Mouse (Mus musculus): ENCODE measurements around the gene Stxbp5l. TPM values are rescaled to one million over a fixed set of nuclear protein-coding genes. Genes with fewer than 3 reads are reported as not detected.
A peak's percentile ranks its signal among the peaks of the same experiment; 100 is the strongest.
"Not testable (repeated sequence)": the region's sequence is repeated elsewhere in the genome, so short reads cannot be mapped to it uniquely, and the experiment has no call there.

Gene Stxbp5l
- total RNA-seq (2021), result 10 to 100 TPM; 32.9 to 37.9 TPM

DNA sequence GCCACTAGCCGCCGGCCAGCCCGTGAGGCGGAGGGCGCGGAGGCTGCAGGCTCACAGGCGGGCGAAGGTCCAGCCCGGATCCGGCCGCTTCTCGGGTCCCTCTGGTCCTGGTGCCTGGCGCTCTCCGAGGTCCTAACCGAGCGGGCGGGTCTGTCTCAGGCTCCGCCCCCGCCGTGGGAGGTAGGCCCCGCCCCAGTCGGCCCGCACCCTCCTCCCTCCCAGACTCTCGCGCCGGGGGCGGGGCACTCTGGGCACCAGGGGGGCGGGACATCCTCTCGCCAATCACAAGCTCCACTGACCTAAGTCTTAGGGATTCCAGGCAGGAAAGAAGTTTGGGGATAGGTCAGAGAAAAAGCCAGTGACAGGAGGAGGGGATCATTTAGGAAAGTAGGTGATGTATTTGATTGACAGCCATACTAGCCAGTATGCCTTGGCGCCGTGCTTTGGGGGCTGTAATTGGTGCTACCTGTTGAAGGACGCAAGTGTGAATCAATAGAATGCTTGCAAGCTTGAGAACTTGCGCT is at the start of gene Stxbp5l:
TSS of gene Stxbp5l (minus strand) at position 142 of the 524 bp plus-strand sequence.
- intact Hi-C loops (cut with DNase I), result loop anchor here (10.0 kb wide), 1 partner anchor 110 kb away; no protein-coding TSS in a partner anchor
- peak; percentile 98 for DNase-seq

DNA sequence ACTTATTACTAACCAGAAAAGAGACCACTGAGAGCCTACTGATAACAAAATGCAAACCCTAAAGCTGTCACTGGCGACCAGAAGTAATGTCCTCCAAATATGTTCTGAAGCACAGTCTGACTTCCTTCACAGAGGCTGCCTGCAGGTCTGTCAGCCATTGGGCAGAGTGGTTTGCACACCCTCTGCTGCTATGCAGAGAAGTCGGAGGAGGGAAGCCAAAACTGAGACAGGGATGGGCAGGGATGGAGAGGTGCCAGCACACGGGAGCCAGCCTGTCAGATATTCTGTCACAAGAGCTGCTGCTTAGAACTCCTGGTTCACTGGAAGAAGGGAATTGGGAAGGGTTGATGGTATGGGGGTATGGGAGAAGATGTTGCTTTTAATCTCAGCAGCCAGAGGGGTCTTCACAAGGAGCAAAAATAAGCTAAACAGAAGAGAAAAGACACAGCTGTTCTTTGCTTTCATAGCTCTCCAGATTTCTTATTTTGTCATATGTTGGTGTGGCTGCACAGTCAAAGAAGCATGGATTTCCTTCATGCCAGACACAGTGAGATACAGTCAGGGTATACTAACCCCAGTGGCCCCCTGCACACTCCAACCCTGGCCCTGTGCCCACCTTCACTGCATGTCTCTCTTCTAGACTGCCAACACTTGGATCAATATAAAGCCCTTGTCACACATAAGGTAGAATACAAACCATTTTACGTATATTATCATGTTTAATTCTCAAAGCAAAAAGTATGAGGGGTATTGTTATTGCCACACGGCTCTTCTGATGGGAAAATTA is 48.8 kb upstream of the Stxbp5l start:
- peak; percentile 67 for DNase-seq
- intact Hi-C loops (cut with DNase I), result no loop called here

DNA sequence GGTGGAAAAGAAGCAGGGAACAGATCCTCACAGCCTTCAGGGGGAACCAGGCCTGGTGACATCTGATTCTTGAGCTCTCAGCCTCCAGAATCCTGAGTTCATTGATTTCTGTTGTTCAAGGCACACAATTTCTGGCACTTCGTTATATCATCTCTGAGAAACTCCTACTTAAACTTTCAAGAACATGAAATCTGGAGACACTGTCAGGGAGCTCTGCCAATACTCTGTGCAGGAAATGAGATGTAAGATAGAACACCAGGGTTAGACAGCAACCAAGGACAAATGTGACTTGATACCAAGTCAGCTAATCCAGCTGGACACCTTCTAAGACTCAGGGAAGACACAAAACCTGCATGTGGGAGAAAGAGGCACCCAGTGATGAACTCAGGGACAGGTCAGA is 40.7 kb upstream of the Stxbp5l start:
- intact Hi-C loops (cut with DNase I), result no loop called here
- DNase-seq, result no peak

DNA sequence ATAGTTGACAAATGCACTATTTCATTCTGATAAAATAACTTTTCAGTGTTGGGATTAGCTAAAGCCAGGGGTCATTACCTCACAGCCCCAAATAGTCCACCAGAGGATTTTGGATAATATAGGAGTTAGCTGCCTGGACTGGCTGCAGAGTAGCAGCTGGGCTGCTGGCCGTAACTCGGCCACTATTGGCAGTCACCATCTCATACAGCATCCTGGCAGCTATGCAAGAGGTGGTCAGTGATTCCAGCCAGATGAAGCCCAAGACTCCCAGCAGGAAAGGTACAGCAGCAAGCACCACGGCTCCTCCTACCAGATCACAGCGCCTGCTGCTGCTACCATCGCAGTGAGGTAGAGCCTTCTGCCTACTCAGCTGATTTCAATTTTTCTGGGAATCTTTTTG is 38.1 kb upstream of the Stxbp5l start:
- peak; percentile 81 for DNase-seq
- intact Hi-C loops (cut with DNase I), result no loop called here

DNA sequence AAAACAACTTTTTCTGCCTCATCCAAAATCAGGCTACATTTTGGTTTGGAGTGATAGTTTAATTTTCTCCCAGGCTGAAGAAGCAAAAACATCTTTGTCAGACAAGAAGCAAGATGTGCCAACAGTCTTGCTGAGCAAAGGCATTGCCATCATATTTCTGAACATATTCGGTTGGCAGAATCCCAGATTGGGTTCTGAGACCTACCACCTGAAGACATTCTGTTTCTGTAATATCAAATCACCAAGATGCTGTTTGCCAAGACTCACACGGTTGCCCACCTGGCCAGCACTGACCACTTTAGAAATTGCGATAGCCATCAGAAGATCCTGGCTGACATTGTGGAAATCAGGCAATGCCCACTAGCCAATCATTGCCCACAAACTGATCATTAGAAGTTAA is 37.1 kb upstream of the Stxbp5l start:
- intact Hi-C loops (cut with DNase I), result no loop called here
- peak; percentile 27 for DNase-seq

DNA sequence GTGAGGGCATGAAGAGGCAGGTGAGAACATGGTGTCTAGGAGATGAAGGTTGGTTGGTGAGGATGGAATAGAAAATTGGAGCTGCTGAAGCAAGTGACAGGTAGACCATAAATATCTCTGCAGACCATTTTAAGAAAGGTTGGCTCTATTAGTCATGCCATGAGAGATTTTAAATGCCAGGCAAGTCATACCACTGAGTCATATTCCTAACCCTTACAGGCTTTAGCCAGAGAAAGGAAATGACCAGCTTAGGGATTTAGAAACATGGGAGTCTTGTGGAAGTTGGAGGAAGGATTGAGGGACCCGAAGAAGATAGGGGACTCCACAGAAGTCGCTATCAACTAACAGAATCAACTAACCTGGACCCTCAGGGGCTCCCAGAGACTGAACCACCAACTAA is 35.8 kb upstream of the Stxbp5l start:
- no peak for DNase-seq
- intact Hi-C loops (cut with DNase I), result no loop called here

DNA sequence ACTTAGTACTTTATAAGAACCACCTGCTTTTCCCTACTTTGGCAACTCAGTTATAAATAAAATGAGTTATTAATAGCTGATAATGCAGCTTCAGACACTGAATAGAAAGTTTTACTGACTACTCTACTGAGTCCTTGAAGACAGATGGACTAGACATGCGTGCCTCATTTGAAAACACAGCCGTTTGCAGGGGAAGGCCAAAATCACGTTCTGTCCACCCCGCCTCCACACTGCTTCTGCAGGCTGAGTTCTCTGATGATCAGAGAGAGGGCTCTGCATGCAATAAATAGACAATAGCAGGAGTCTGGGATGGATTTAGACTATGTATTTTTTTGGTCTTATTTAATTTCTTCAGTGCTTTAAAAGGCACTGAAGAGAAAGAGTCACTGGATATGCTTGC is 20.8 kb upstream of the Stxbp5l start:
- intact Hi-C loops (cut with DNase I), result no loop called here
- DNase-seq, result no peak

DNA sequence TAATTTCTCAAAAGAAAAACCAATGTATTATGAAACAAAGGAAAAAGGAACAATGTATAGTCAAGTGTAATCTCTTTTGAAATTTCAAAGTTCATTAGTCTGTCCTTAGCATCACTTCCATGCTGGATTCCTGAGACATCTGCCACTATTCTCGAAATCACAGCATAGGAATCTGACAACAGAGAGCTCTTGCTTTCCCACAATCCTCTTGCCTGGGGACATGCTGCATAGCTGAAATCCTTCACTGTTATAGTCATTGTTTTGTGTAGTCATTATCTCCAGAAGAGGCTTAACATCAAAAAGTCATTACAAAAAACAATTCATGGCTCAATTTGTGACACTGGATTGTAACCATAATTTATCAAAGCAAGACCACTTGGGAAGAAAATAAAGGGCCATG is 20.2 kb upstream of the Stxbp5l start:
- intact Hi-C loops (cut with DNase I), result no loop called here
- DNase-seq, result no peak

DNA sequence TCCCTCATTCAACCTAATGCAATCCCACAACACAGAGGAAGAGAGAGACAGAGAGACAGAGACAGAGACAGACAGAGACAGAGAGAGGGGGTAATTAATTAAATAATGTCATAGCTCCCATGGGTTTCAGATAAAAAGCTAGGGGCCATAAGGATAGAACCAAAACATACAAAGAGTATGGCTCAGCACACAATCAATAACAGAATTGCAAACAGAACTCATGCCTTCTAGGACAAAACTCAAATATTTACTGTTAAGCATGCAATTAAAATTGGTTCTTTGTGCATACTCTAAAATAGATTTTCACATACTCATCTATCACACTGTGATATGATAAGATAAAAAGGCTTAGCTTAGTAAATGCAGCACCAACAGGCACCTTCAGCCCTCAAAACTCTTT is 5.2 kb upstream of the Stxbp5l start:
- intact Hi-C loops (cut with DNase I), result loop anchor here (10.0 kb wide), 1 partner anchor 105 kb away; no protein-coding TSS in a partner anchor
- DNase-seq, result no peak

DNA sequence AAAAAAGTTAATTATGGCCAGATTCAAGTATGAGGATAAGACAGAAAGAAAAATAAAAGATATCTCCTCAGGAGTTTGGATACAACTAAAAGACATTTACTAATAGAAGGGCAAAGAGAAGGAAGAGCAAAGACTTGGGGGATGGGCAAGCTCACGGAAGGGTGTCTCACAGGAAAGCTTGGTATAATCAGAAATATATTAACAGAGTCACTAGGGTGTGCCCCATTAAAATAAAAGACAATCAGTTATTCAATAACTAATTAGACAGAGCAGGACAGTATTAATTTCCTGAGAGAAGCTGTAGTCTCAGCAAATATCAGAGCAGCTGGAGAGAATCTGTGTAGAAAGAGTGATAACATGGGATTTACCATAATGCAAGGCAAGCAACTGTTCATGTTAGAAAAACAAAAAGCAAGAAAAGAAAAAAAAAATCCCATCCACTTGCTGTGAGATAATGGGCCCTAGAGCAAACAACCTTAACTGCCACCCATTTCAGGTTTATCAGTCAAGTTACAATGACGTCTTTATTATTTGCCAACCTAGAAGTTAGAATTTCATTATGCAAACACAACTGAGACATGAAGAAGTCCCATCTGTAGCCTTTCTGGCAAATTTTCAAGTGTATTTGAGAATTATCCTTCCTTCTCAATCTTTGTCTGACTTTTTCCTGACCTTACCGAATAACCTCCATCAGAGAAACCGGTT is 4.6 kb upstream of the Stxbp5l start:
- intact Hi-C loops (cut with DNase I), result loop anchor here (10.0 kb wide), 1 partner anchor 105 kb away; no protein-coding TSS in a partner anchor
- DNase-seq, result no peak

DNA sequence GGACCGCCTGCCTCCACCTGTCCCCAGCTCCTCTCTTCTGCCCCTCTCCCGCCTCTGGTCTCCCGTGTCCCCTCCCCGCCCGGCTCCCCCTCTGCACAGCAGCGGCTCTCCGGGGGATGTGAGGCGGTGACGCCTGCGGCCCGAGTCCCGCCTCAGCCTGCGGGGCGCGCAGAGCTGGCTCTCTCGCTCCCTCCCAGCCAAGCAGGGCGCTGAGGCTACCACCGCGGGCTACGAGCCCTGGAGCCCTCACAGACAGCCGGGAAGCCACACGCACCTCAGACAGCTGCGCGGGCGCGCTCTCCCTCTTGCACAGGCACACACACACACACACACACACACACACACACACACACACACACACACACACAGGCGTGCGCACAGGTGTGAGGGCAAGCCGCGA is 393 bp downstream of the Stxbp5l start:
- peak; percentile 49 for DNase-seq
- intact Hi-C loops (cut with DNase I), result loop anchor here (10.0 kb wide), 1 partner anchor 110 kb away; no protein-coding TSS in a partner anchor

DNA sequence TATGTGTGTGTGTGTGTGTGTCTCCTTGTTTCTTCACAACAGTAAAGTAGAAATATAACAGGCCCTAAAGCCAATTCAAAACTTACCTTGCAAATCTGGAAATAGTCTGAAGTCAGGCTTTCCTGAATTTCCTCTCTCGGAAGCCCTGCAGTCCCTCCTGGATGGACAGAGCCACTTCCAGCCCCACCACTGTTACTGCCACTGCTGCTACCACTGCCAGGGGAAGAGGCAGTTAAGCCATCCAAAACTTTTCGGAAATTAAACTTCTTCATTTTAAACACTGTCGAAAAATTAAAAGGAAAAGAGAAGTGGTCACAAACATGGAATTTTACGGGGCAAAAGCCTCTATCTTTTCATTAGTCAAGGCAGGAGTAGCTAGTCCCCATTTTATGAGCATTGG is 1.3 kb downstream of the Stxbp5l start:
- DNase-seq, result no peak
- intact Hi-C loops (cut with DNase I), result loop anchor here (10.0 kb wide), 1 partner anchor 111 kb away; no protein-coding TSS in a partner anchor

DNA sequence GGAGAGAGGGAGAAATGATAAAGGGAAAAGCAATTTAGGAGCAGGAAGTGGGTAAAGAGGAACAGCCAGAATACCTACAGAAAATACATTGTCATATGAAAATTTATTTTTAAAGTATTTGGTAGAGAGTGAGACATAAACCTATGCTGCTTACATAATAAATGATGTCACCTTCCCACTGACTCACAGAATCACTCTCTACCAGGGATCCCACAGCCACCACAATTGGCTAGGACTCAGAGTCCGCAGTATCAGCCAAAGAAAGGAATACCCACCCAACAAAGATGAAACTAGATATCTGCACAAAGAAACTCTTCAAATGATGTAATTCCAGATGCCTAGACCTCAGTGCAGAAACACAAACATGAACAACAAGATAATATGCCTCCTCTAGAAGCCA is 12.0 kb downstream of the Stxbp5l start:
- DNase-seq, result no peak
- intact Hi-C loops (cut with DNase I), result no loop called here

DNA sequence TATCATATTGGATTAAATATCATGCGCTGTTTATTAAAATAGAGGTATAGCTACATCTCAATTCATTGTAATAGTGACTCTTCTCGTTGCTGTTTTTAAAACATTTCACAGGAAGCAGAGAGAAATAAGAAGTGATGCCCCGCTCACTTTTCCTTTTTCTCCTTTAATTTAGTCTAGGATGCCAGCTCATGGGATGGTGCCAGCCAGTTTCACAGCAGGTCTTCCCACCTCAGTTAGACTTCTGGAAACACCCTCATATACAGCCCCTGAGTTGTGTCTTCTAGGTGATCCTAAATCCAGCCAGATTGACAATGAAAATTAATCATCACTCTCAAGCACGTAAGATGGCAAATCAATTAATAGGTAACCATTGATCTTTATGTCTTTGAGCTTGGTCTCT is 17.3 kb downstream of the Stxbp5l start:
- intact Hi-C loops (cut with DNase I), result no loop called here
- DNase-seq, result peak; percentile 14

DNA sequence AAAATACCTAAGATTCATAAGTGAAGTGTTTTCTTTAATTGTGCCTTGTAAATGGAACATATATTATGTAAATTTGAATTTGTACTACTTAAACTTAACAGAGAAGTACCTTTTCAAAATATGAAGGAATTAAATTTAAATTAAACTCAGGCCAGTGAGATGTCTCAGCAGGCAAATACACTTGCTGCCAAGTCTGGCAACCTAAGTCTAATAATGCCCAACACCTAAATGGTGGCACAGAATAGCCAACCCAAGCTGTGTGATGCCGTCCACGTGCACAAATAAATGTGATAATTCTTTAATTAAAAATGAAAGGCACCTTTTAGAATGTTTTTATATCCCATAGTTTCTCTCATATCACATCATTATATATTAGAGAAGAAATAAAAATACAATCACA is 20.8 kb downstream of the Stxbp5l start:
- no peak for DNase-seq
- intact Hi-C loops (cut with DNase I), result no loop called here

DNA sequence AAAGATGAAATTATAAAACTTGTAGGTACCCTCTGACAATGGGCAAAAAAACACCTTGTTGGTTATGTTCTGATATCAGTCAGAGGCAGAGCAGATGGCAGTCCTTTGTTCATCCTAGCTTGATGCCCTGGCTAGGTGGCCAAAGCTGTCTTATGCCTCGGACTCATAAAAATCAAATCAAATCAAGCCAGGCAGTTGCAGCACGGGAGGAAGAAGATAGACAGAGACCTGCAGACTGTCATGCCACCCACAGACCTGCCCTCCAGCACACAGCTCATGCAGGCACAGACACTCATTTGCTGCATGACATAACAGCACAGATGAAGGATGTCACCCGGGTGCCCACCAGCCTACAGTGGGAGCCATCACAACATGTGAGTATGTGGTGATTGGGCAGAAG is 29.1 kb downstream of the Stxbp5l start:
- intact Hi-C loops (cut with DNase I), result no loop called here
- peak; percentile 34 for DNase-seq

DNA sequence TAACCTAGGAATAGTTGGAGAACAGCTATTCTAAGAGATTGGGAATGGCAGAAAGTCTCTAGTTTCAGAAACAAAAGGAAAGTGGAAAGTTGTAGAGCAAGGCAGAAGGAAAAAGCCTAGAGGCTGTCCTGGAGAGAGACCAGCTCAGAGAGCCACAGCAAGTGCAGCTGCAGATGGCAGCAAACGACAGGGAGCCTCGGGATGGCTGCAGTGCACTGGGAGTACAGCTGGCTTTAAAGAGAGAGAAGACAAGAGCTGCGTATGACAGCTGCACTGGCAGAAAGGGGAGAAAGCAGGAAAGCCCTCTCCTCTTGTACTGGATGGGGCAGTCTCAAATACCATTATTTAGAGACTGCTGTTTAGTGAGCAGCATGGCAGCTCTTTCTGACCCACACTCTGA is 37.7 kb downstream of the Stxbp5l start:
- DNase-seq, result peak; percentile 59
- intact Hi-C loops (cut with DNase I), result no loop called here

DNA sequence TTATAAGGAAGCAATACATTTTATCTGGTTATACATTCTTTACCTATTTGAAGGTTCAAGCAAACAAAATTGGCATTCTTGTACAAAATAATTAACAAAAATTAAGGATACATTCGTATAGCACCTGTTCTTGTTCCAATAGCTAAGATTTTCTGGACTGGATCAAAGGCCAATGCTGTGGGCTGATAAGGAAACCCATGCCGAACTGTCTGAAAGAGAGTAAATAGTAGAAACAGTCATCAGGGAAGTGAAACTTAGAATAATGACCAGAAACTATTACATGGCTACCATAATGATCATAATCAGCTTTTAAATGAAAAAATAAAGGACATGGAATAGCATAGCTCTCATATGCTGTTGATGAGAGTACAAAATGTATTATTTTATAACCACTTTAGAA is 39.8 kb downstream of the Stxbp5l start:
- no peak for DNase-seq
- intact Hi-C loops (cut with DNase I), result no loop called here

DNA sequence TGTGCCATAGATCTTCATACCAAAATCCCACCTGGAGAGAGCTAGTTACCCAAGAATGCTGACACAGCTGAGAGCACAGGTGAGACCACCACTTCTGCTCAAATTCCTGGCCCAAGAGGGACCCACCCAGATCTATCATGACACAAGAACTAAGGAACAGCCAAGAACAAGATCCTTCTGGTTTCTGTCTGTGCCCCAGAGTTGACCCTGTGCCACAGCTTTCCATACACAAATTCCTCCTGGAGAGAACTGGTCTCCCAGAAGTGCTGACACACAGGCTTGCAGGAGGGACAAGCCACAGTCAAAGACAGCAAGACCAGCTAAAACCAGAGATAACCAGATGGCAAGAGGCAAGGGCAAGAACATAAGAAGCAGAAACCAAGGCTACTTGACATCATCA is 43.3 kb downstream of the Stxbp5l start:
- intact Hi-C loops (cut with DNase I), result not testable (repeated sequence)

DNA sequence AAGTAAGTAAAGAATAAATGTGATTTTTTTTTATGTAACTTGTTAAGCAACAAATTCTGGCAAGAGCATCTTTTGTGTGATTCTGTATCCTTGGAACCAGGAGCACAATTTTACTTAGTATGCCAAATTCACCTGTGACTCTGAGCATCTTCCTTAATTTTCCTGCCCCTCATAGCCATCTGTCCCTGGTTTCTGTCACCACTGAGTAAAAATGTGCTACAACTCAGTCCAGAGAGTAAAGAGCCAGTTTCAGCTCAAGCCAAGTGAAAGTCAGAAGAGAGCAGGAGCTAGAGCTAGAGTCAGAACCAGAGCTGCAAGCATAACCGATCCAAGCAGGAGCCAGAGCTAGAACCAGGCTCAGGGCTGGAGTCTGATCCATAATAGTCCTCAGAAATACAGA is 46.6 kb downstream of the Stxbp5l start:
- no peak for DNase-seq
- intact Hi-C loops (cut with DNase I), result no loop called here

More for the DNA sequence above, 43.3 kb downstream of the Stxbp5l start:
- not testable (repeated sequence) for DNase-seq

DNA sequence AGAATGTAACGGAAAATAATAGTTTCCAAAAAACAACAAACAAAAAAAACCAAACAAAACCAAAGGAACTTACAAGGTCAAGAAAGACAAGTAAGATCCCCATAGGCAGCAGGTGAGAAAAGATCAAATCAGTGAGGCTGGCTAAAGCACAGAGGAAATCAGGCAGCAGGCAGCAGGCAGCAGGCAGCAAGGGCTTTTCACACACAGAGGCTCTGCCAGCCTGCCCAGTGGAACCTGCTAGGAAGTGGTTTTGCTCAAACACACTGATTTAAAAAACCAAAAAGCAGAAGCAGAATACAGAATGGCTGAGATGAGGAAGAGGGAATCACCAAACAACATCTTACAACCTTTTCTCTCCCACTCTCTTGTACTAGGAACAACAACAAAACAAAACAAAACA is 47.2 kb downstream of the Stxbp5l start:
- intact Hi-C loops (cut with DNase I), result no loop called here
- DNase-seq, result no peak

DNA sequence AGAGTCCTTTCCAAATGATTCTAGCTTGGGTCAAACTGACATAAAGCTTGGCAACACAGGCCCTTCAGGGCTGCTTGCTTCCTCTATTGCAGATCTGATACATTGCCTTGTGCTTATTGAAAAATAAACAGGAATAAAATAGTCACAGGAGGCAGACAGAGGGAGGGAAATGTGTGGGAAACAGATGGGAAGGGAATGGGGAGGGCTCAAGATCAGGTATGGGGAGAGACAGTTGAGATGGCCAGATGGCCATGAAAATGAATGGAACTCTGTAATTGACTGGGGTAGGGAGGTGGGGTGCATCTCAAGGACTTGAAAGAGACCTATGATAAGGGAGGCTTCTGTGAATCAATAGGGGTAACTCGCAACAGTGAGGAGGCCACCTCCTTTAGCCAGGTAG is 80.3 kb downstream of the Stxbp5l start:
- DNase-seq, result no peak
- intact Hi-C loops (cut with DNase I), result no loop called here
